Mouse (Mus musculus) kidney, postnatal 0 days (tissue): ENCODE measurements around the gene Itgb5. TPM values are rescaled to one million over a fixed set of nuclear protein-coding genes. Genes with fewer than 3 reads are reported as not detected.
A peak's percentile ranks its signal among the peaks of the same experiment; 100 is the strongest.

Source experiments
- ATAC-seq: fragments of 200-750 bp; cut with Nextera tagmentation; replicated peaks from 2 replicates; pipeline ENCODE4 v1.8.0; 2017; ENCODE audit warnings: low read depth, moderate number of reproducible peaks, moderate TSS enrichment, moderate library complexity; ENCODE audit not compliant: low FRiP score
- DNase-seq: peaks from one replicate; pipeline ENCODE4 v3.0.0-alpha.2; 2016; ENCODE audit warnings: low spot score
- H3K27ac ChIP-seq: fragments of 300-500 bp; sonication (generic); 2 replicates; pipeline ENCODE4 v1.5.1; 2014; ENCODE audit warnings: mild to moderate bottlenecking
- H3K27me3 ChIP-seq: fragments of 300-500 bp; sonication (generic); 2 replicates; pipeline ENCODE4 v1.6.1; 2014; ENCODE audit warnings: low read length, mixed read lengths; ENCODE audit not compliant: insufficient read depth
- H3K36me3 ChIP-seq: fragments of 300-500 bp; sonication (generic); 2 replicates; pipeline ENCODE4 v1.6.1; 2014; ENCODE audit warnings: low read length, mixed read lengths; ENCODE audit not compliant: insufficient read depth
- H3K4me1 ChIP-seq: fragments of 300-500 bp; sonication (generic); replicated peaks from 2 replicates; pipeline ENCODE4 v1.6.1; 2014; ENCODE audit warnings: antibody characterized with exemption, low read length, mixed read lengths; ENCODE audit not compliant: insufficient read depth
- H3K4me2 ChIP-seq: fragments of 300-500 bp; sonication (generic); 2 replicates; pipeline ENCODE4 v1.6.1; 2014; ENCODE audit warnings: mild to moderate bottlenecking, low read length, moderate library complexity, mixed read lengths
- H3K4me3 ChIP-seq: fragments of 300-500 bp; sonication (generic); replicated peaks from 2 replicates; pipeline ENCODE4 v1.5.1; 2014; ENCODE audit warnings: low read depth, low read length
- H3K9ac ChIP-seq: fragments of 300-500 bp; sonication (generic); 2 replicates; pipeline ENCODE4 v1.6.1; 2014; ENCODE audit warnings: low read depth, low read length
- H3K9me3 ChIP-seq: fragments of 300-500 bp; sonication (generic); replicated peaks from 2 replicates; pipeline ENCODE4 v1.6.1; 2016; ENCODE audit warnings: low read length, inconsistent platforms, mixed read lengths
- CTCF ChIP-seq: IDR thresholded peaks from 2 replicates; pipeline ENCODE4 v1.5.1; 2016; ENCODE audit warnings: antibody characterized with exemption, low read depth, mild to moderate bottlenecking, moderate library complexity
- WGBS: fragments of 180-500 bp; shearing (Covaris S2); extraction: QIAGEN DNeasy Blood & Tissue Kit; methylation state at CpG from one replicate; pipeline ENCODE4 v1.1.7; 2014; 5-methylcytosine and 5-hydroxymethylcytosine counted together
- polyA plus RNA-seq: library from polyadenylated mRNA; unstranded; fragments of >200 nt; fragmentation: Nextera tagmentation; extraction: Ambion mirVana; gene quantifications from 2 replicates; pipeline ENCODE4 v1.2.1, GENCODE M21; 2015

The Itgb5 gene
- polyA plus RNA-seq, 1 experiment from 2014 or later: 53.2 TPM

GRCm38 (mm10) chr16:33886665-33887064 is 57.2 kb downstream of the Itgb5 start:
- H3K27me3 ChIP-seq: no peaks in the 10 kb centered on the region
- H3K4me2 ChIP-seq: no peak overlapping the region
- WGBS: 19% methylated on average over 6 of the region's 6 CpGs
- no peaks in the 10 kb centered on the region for H3K36me3 ChIP-seq
- no peaks in the 10 kb centered on the region for H3K9me3 ChIP-seq
- peaks cover 31% of the 10 kb centered on the region for H3K4me1 ChIP-seq
- no peak overlapping the region for H3K4me3 ChIP-seq
- DNase-seq (no peak), ATAC-seq (no peak)
- no peak for TF ChIP-seq CTCF
- peak overlapping the region; percentile 37 for H3K27ac ChIP-seq
- H3K9ac ChIP-seq: no peak overlapping the region

- no peak for TF ChIP-seq CTCF
- Histone ChIP-seq H3K4me3 (no peak overlapping the region), H3K27me3 (no peaks in the 10 kb centered on the region), H3K36me3 (no peaks in the 10 kb centered on the region), H3K9me3 (no peaks in the 10 kb centered on the region), H3K4me2 (no peak overlapping the region), H3K4me1 (peaks cover 33% of the 10 kb centered on the region), H3K27ac (no peak overlapping the region), H3K9ac (no peak overlapping the region)
- WGBS: 76% methylated on average over 2 of the region's 2 CpGs
- DNase-seq: no peak
- peak; percentile 12; the same call in 1 of the 2 replicates for ATAC-seq
Observed at GRCm38 (mm10) chr16:33887981-33888380, 58.5 kb downstream of the Itgb5 start.

- no peak for DNase-seq
- Histone ChIP-seq H3K4me1 (peaks cover 28% of the 10 kb centered on the region), H3K9ac (no peak overlapping the region), H3K4me3 (no peak overlapping the region), H3K27ac (0 out of 2 replicates have a peak overlapping the region, but pooled peaks have one; percentile 19), H3K36me3 (no peaks in the 10 kb centered on the region), H3K27me3 (no peaks in the 10 kb centered on the region), H3K4me2 (no peak overlapping the region), H3K9me3 (no peaks in the 10 kb centered on the region)
- no peak for ATAC-seq
- WGBS: 55% methylated on average over 13 of the region's 13 CpGs
- TF ChIP-seq CTCF: no peak
Observed at GRCm38 (mm10) chr16:33889000-33889607, 59.6 kb downstream of the Itgb5 start.

- Histone ChIP-seq H3K4me1 (peaks cover 26% of the 10 kb centered on the region), H3K4me2 (no peak overlapping the region), H3K4me3 (no peak overlapping the region), H3K27ac (peak overlapping the region; percentile 65), H3K27me3 (no peaks in the 10 kb centered on the region), H3K9ac (no peak overlapping the region), H3K36me3 (no peaks in the 10 kb centered on the region), H3K9me3 (no peaks in the 10 kb centered on the region)
- 21% methylated on average over 8 of the region's 8 CpGs for WGBS
- TF ChIP-seq CTCF: no peak
- DNase-seq (no peak), ATAC-seq (0 out of 2 replicates have a peak, but pooled peaks have one; percentile 15)
Observed at GRCm38 (mm10) chr16:33891099-33891498, 61.6 kb downstream of the Itgb5 start.

GRCm38 (mm10) chr16:33891561-33892281 is 62.3 kb downstream of the Itgb5 start:
- peak overlapping the region; percentile 27 for H3K4me2 ChIP-seq

GRCm38 (mm10) chr16:33892539-33892938 is 63.1 kb downstream of the Itgb5 start:
- no peak for TF ChIP-seq CTCF
- Histone ChIP-seq H3K9ac (no peak overlapping the region), H3K36me3 (no peaks in the 10 kb centered on the region), H3K4me1 (peaks cover 17% of the 10 kb centered on the region), H3K4me3 (no peak overlapping the region), H3K27ac (peak overlapping the region; percentile 65; the same call in 1 of the 2 replicates), H3K4me2 (peak overlapping the region; percentile 27; the same call in 1 of the 2 replicates), H3K27me3 (no peaks in the 10 kb centered on the region), H3K9me3 (no peaks in the 10 kb centered on the region)
- 18% methylated on average over 6 of the region's 6 CpGs for WGBS
- DNase-seq (no peak), ATAC-seq (no peak)

More at GRCm38 (mm10) chr16:33891561-33892281, 62.3 kb downstream of the Itgb5 start:
- DNase-seq (peak; percentile 94), ATAC-seq (peak; percentile 62)
- no peak overlapping the region for H3K4me3 ChIP-seq
- no peaks in the 10 kb centered on the region for H3K36me3 ChIP-seq
- H3K27me3 ChIP-seq: no peaks in the 10 kb centered on the region
- peaks cover 20% of the 10 kb centered on the region for H3K4me1 ChIP-seq
- no peaks in the 10 kb centered on the region for H3K9me3 ChIP-seq
- 0 out of 2 replicates have a peak, but pooled peaks have one; percentile 15 for TF ChIP-seq CTCF
- 8% methylated on average over 14 of the region's 14 CpGs for WGBS
- H3K27ac ChIP-seq: peak overlapping the region; percentile 65
- no peak overlapping the region for H3K9ac ChIP-seq
